Mouse (Mus musculus) kidney, adult 2 months (tissue): ENCODE results near the gene Trappc3. TPM values are rescaled to one million over a fixed set of nuclear protein-coding genes. Genes with fewer than 3 reads are reported as not detected.

Source experiments
- DNase-seq: peaks from one replicate; pipeline ENCODE4 v3.0.0; 2021
- H3K27ac ChIP-seq: fragments of 200-500 bp; 2 replicates; pipeline ENCODE4 v1.5.1; 2012; ENCODE audit warnings: low read depth, low read length, control low read depth, inconsistent platforms; ENCODE audit not compliant: insufficient read depth
- H3K27me3 ChIP-seq: fragments of 200-500 bp; replicated peaks from 2 replicates; pipeline ENCODE4 v1.6.1; 2012; ENCODE audit warnings: mild to moderate bottlenecking, moderate library complexity, low read length, inconsistent platforms; ENCODE audit not compliant: control insufficient read depth, insufficient read depth
- H3K36me3 ChIP-seq: fragments of 200-500 bp; 2 replicates; pipeline ENCODE4 v1.6.1; 2012; ENCODE audit warnings: mild to moderate bottlenecking, moderate library complexity, low read length, inconsistent platforms; ENCODE audit not compliant: control insufficient read depth, insufficient read depth
- H3K4me1 ChIP-seq: fragments of 200-500 bp; 2 replicates; pipeline ENCODE4 v1.6.1; 2011; ENCODE audit warnings: low read length; ENCODE audit not compliant: control insufficient read depth, insufficient read depth
- H3K4me3 ChIP-seq: fragments of 200-500 bp; 2 replicates; pipeline ENCODE4 v1.5.1; 2011; ENCODE audit warnings: mild to moderate bottlenecking, low read depth, low read length, control low read depth; ENCODE audit not compliant: insufficient read depth
- CTCF ChIP-seq: fragments of 200-500 bp; conservative IDR thresholded peaks from 2 replicates; pipeline ENCODE4 v1.5.1; 2011; ENCODE audit warnings: low read depth, mild to moderate bottlenecking, control low read depth, low read length, moderate library complexity, mixed read lengths; ENCODE audit not compliant: insufficient read depth, insufficient read length
- POLR2A ChIP-seq: fragments of 200-500 bp; IDR thresholded peaks from one replicate; pipeline ENCODE4 v1.6.1; 2011; ENCODE audit warnings: low read depth, low read length, control low read depth
- WGBS: fragments of 180-500 bp; shearing (Covaris S2); methylation state at CpG from one replicate; pipeline ENCODE4 v1.1.7; 2018; 5-methylcytosine and 5-hydroxymethylcytosine counted together
- polyA plus RNA-seq: library from polyadenylated mRNA; depleted of rRNA; stranded (reverse); fragments of >200 nt; gene quantifications from 2 replicates; pipeline ENCODE4 v1.2.3, GENCODE M21; 2012; rRNA removed

Trappc3 gene
- polyA plus RNA-seq, 1 experiment, result 75.5 TPM

- WGBS, result 95% methylated on average over 13 of the region's 13 CpGs
These were observed 60.5 kb downstream of the Trappc3 start for GRCm38 (mm10) chr4:126322646-126323045.

DNA sequence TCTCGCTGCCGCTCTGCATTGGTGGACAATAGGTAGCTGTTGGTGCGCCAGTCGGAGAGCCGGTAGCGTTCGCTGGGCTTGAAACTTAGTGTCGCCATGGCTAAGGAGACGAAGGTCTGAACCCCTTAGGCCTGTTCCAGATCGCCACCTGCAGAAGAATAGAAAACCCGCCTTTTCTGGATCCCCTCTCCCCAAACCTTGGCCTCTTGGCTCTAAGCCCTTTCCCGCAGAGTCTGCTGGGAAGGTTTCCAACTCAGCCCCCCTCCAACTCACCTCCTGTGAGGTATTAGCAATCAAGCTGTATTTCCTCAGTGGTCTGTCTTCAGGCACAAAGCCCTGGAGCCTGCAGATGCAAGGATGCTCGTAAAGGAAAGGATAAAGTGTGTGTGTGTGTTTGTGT is 62.7 kb downstream of the Trappc3 start:
- Histone ChIP-seq H3K4me3 (no peak overlapping the region), H3K36me3 (no peaks in the 10 kb centered on the region), H3K27ac (no peak overlapping the region), H3K4me1 (peaks cover 7% of the 10 kb centered on the region; the same call in 1 of the 2 replicates), H3K27me3 (no peaks in the 10 kb centered on the region)
- WGBS, result 64% methylated on average over 13 of the region's 13 CpGs
- no peak for DNase-seq
- no peak for TF ChIP-seq CTCF
- no peak for TF ChIP-seq POLR2A

More at GRCm38 (mm10) chr4:126322646-126323045, 60.5 kb downstream of the Trappc3 start:
- DNase-seq, result no peak
- Histone ChIP-seq H3K4me1 (peaks cover 7% of the 10 kb centered on the region; the same call in 1 of the 2 replicates), H3K36me3 (no peaks in the 10 kb centered on the region), H3K27me3 (no peaks in the 10 kb centered on the region), H3K4me3 (no peak overlapping the region), H3K27ac (no peak overlapping the region)
- TF ChIP-seq POLR2A, result no peak
- TF ChIP-seq CTCF, result no peak

- H3K27ac ChIP-seq, result no peak within 1 kb of the TSS
- H3K36me3 ChIP-seq, result no peaks in the 10 kb centered on the region
- WGBS, result 25% methylated on average over 23 of the region's 23 CpGs
- no peaks in the 10 kb centered on the region for H3K27me3 ChIP-seq
- DNase-seq, result no peak
- H3K4me3 ChIP-seq, result no peak within 1 kb of the TSS
- peaks cover 6% of the 10 kb centered on the region; the same call in 1 of the 2 replicates for H3K4me1 ChIP-seq
- no peak for TF ChIP-seq POLR2A
These were observed 63.2 kb downstream of the Trappc3 start, which contains the start of gene Tekt2 for GRCm38 (mm10) chr4:126325281-126325861. Gene Tekt2 (minus strand): TSS chr4:126325688.

Other genes starting within 250 kb of the Trappc3 start
- 1.3 and 2.2 TPM in 2 replicates for gene Csf3r, start 237.8 kb upstream of the Trappc3 start, polyA plus RNA-seq
- gene Mrps15, start 215.4 kb upstream of the Trappc3 start, polyA plus RNA-seq, result 38.2 and 49.4 TPM in 2 replicates
- gene Oscp1, start 203.8 kb upstream of the Trappc3 start, polyA plus RNA-seq, result 2.5 and 3.3 TPM in 2 replicates
- gene Lsm10, start 165.7 kb upstream of the Trappc3 start, polyA plus RNA-seq, result 36.5 TPM in 2 replicates
- gene Stk40, start 158.4 kb upstream of the Trappc3 start, polyA plus RNA-seq, result 38.3 and 38.9 TPM in 2 replicates
- gene Eva1b, start 114.6 kb upstream of the Trappc3 start, polyA plus RNA-seq, result 68.8 and 101 TPM in 2 replicates
- 5.0 and 5.5 TPM in 2 replicates for gene Sh3d21, start 98.8 kb upstream of the Trappc3 start, polyA plus RNA-seq
- gene Thrap3, start 59.6 kb upstream of the Trappc3 start, polyA plus RNA-seq, result 40.4 and 51.0 TPM in 2 replicates
- gene Map7d1, start 6.0 kb upstream of the Trappc3 start, polyA plus RNA-seq, result 28.3 and 30.3 TPM in 2 replicates
- gene Col8a2, start 24.5 kb downstream of the Trappc3 start, polyA plus RNA-seq, result 0.27 and 0.31 TPM in 2 replicates
- 36.0 and 43.0 TPM in 2 replicates for gene Adprhl2, start 59.4 kb downstream of the Trappc3 start, polyA plus RNA-seq
- gene Tekt2, start 63.4 kb downstream of the Trappc3 start, polyA plus RNA-seq, result 1.1 and 2.0 TPM in 2 replicates
- 7.9 and 13.6 TPM in 2 replicates for gene Ago3, start 167.2 kb downstream of the Trappc3 start, polyA plus RNA-seq
- 18.0 and 21.4 TPM in 2 replicates for gene Ago1, start 206.3 kb downstream of the Trappc3 start, polyA plus RNA-seq